Mouse (Mus musculus) midbrain, embryonic 10.5 days (tissue): ENCODE measurements around the gene Grb10. TPM values are rescaled to one million over a fixed set of nuclear protein-coding genes. Genes with fewer than 3 reads are reported as not detected.

Experiments used
- DNase-seq: peaks from one replicate; pipeline ENCODE4 v3.0.0-alpha.2; 2017; ENCODE audit warnings: low spot score
- H3K27ac ChIP-seq: fragments of 300-500 bp; sonication (generic); replicated peaks from 2 replicates; pipeline ENCODE4 v1.5.1; 2016; ENCODE audit warnings: mild to moderate bottlenecking
- H3K27me3 ChIP-seq: fragments of 300-500 bp; sonication (generic); 2 replicates; pipeline ENCODE4 v1.6.1; 2016; ENCODE audit warnings: low read depth, mild to moderate bottlenecking; ENCODE audit not compliant: poor library complexity, severe bottlenecking
- H3K36me3 ChIP-seq: fragments of 300-500 bp; sonication (generic); 2 replicates; pipeline ENCODE4 v1.6.1; 2016; ENCODE audit warnings: mild to moderate bottlenecking, moderate library complexity
- H3K4me1 ChIP-seq: fragments of 300-500 bp; sonication (generic); 2 replicates; pipeline ENCODE4 v1.6.1; 2016
- H3K4me3 ChIP-seq: fragments of 300-500 bp; sonication (generic); 2 replicates; pipeline ENCODE4 v1.5.1; 2016; ENCODE audit warnings: mild to moderate bottlenecking, moderate library complexity
- H3K9me3 ChIP-seq: fragments of 300-500 bp; sonication (generic); replicated peaks from 2 replicates; pipeline ENCODE4 v1.6.1; 2016; ENCODE audit warnings: mild to moderate bottlenecking
- WGBS: fragments of 180-500 bp; shearing (Covaris S2); methylation state at CpG from one replicate; pipeline ENCODE4 v1.1.7; 2016; 5-methylcytosine and 5-hydroxymethylcytosine counted together
- polyA plus RNA-seq: library from polyadenylated mRNA; unstranded; fragments of >200 nt; fragmentation: Nextera tagmentation; extraction: Ambion mirVana; gene quantifications from 2 replicates; pipeline ENCODE4 v1.2.1, GENCODE M21; 2016

Gene Grb10
- polyA plus RNA-seq, 1 experiment from 2014 or later = 441 TPM

DNA sequence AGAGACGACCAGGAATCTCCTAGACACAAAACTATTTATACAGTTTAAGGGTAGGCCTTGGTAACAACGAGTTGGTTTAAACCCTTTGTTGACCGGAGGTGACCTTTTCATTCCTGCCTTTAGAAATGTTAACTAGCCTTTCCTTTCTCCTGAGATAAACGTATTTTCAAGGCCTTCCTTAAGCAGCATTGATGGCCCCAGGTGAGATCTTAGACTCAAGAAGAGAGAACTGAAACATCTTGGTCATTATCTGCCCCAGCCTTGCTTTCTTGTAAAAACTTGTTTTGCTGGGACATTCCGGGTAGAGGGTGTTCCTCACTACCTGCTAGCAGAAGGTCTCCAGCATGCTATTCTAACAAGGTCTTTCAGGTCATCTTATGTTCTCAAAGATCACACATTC lies 133.5 kb downstream of the Grb10 start:
- H3K27ac ChIP-seq = no peak overlapping the region
- no peaks in the 10 kb centered on the region for H3K9me3 ChIP-seq
- 0 out of 2 replicates have a peak, but pooled peaks cover 3% of the 10 kb centered on the region for H3K4me1 ChIP-seq
- 69% methylated on average over 5 of the region's 5 CpGs for WGBS
- no peaks in the 10 kb centered on the region for H3K27me3 ChIP-seq
- no peak for DNase-seq
- H3K4me3 ChIP-seq = no peak overlapping the region
- no peaks in the 10 kb centered on the region for H3K36me3 ChIP-seq

DNA sequence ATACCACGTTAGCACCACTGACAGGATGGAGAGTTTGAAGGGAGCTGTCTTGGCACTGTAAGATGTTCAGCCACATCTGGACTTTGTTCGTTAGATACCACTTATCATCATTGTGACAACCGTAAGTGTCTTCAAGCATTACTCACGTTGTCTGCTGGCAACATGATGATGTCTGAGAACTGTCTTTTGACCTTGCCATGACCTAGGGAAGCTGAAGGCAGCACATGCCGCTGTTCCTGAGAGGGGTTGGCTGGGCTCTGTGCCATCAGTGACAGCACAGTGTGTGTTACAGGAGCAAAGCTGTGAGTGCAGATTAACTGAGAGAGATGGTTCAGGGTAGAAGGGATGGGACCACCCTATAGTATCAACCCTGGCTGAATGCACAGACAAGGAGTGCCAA lies 137.0 kb downstream of the Grb10 start:
- Histone ChIP-seq H3K27ac (peak overlapping the region; percentile 25; the same call in 1 of the 2 replicates), H3K36me3 (no peaks in the 10 kb centered on the region), H3K4me3 (no peak overlapping the region), H3K9me3 (no peaks in the 10 kb centered on the region), H3K4me1 (0 out of 2 replicates have a peak, but pooled peaks cover 6% of the 10 kb centered on the region), H3K27me3 (no peaks in the 10 kb centered on the region)
- DNase-seq = no peak
- WGBS = 89% methylated on average over 5 of the region's 5 CpGs

DNA sequence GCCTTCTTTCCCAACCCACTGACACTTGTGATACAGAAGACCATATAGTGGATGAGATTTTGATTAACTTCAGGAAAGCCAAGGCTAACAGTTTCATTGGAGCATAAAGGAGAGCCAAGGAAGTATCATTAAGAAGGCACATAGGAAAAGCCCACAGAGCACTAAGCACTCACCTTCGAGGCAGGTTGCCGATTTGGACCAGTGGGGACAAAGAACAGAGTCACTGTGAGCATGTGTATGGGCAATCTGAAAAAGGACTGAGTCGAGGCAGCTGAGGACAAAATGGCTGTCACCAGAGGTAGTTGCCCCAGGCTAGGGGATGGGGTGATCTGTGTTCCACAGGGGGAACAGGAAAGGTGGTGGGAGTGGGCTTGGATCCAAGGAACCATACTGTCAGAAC lies 140.0 kb downstream of the Grb10 start:
- Histone ChIP-seq H3K9me3 (no peaks in the 10 kb centered on the region), H3K36me3 (no peaks in the 10 kb centered on the region), H3K4me3 (no peak overlapping the region), H3K4me1 (0 out of 2 replicates have a peak, but pooled peaks cover 6% of the 10 kb centered on the region), H3K27me3 (no peaks in the 10 kb centered on the region), H3K27ac (no peak overlapping the region)
- no peak for DNase-seq
- WGBS = 86% methylated on average over 3 of the region's 3 CpGs

DNA sequence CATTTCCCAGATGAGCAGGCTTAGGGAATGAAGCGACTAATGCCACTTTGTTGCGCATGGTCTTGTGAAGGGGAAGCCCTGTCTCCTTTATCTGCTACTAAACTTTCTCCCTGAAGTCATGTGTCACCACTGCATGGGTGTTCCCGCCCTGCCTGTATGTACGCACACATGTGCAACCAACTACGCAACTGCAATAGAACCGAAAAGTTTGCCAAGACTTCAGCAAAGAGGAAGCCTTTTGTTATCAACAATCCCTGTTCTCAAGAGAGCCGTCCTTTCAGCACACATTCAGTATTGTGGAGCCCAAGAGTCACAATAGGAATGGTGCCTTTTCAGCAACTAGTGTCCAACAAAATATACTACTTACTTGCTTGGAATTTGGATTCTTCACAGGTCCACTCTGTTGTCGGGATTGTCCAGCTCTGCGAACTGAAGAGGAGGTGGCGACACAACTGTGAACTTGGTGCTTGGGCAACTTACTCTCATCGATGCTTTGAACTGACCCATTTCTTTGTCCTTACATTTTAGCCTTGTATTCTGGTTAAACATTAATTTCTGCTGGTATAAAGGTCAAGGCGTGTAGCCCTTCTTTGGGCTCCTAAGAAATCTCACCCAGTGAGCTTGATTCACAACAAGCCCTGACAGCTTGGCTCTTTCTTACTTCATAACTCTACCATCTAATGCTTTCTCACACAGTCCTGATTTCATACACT lies 140.7 kb downstream of the Grb10 start, which contains the start of gene Ddc:
Gene Ddc, minus strand, starts transcription at position 500 of the 713 bp plus-strand sequence.
- WGBS = 87% methylated on average over 12 of the region's 12 CpGs
- Histone ChIP-seq H3K4me1 (0 out of 2 replicates have a peak, but pooled peaks cover 9% of the 10 kb centered on the region), H3K27ac (no peak within 1 kb of the TSS), H3K36me3 (no peaks in the 10 kb centered on the region), H3K27me3 (no peaks in the 10 kb centered on the region), H3K4me3 (no peak within 1 kb of the TSS), H3K9me3 (no peaks in the 10 kb centered on the region)
- no peak for DNase-seq

DNA sequence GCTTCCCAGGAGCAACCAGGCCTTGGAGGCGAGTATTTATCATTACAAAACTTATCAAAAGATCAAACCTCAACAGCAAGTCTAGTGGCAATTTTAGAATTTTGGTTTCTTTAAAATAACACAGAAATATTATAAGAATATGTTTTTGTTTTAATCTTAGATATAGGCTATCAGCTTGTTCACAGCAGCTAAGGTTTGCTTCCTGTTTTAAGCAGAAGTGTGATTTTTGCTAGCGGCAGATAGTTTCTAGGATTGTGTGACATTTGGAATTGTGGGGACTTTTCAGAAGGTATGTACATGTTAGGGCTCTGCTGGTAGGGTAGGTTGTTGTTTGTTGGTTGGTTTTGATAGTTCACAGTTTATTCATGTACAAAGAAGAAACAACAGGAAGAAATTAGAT lies 143.0 kb downstream of the Grb10 start:
- no peak overlapping the region for H3K27ac ChIP-seq
- no peaks in the 10 kb centered on the region for H3K9me3 ChIP-seq
- H3K4me1 ChIP-seq = peaks cover 11% of the 10 kb centered on the region
- 88% methylated on average over 2 of the region's 2 CpGs for WGBS
- DNase-seq = no peak
- H3K36me3 ChIP-seq = no peaks in the 10 kb centered on the region
- H3K27me3 ChIP-seq = no peaks in the 10 kb centered on the region
- H3K4me3 ChIP-seq = no peak overlapping the region

DNA sequence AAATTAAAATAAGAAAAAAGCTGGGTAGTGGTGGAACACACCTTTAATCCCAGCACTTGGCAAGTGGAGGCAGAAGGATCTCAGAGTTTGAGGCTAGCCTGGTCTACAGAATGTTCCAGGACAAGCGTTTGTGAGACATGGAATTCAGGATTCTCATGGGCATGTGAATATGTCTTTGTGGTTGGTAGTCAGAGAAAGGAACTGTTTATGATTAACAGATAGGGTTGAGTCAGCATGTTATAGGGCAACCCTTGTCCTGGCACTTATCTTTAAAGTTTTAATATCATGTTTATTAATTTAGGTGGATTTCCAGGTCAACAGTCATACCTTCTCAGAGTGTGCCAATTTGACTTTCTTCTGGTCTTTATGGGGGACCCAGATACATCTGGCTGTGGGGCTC lies 144.7 kb downstream of the Grb10 start:
- DNase-seq = no peak
- no peaks in the 10 kb centered on the region for H3K27me3 ChIP-seq
- no peaks in the 10 kb centered on the region for H3K36me3 ChIP-seq
- H3K4me3 ChIP-seq = no peak overlapping the region
- WGBS = 87% methylated on average over 1 of the region's 1 CpGs
- peaks cover 27% of the 10 kb centered on the region for H3K4me1 ChIP-seq
- H3K27ac ChIP-seq = no peak overlapping the region
- no peaks in the 10 kb centered on the region for H3K9me3 ChIP-seq

DNA sequence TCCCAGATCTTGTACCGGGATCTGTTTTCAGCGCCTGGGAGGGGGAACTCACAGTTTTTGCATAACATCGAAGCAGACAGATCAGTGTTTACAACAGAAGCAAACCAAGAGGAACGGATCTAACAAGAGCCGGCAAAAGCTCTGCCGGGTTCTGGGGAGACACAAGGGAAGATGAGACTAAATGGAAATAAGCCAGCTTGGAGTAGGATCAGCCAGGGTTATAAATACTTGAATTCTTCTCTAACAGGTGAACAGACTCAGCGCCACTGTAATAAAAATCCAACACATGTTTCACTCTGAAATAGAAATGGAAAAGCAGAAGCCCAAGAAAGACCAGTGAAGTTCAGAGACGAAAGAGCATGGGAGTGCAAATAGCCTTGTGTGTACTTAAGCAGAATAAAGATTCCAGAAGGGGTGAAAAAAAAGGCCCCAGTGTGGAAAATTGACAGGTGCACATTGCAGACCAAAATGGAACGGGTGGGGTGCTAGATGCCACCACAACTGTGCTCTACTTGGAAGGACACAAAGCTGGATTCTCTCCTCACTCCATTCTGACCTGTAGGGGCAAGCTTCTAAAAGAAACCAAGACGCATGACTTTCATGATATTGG lies 145.4 kb downstream of the Grb10 start:
- 54% methylated on average over 10 of the region's 10 CpGs for WGBS
- Histone ChIP-seq H3K4me1 (peaks cover 32% of the 10 kb centered on the region), H3K36me3 (no peaks in the 10 kb centered on the region)

DNA sequence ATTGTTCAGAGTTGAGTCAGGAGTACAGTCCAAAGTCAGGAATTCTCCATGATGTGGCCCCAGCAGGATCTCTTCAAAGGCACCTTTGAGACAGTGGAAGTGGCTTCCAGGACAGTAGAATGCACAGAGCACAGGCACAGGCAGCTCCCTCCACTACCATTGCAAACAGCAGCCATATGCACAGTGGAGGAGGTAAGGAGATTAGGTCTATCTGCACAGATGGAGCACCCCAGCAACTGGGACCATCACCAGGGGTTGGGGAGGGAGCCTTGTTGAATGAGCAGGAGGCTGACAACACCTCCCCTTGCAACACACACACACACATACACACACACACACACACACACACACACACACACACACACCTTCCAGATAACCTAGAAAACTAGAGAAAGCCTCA lies 146.7 kb downstream of the Grb10 start:
- Histone ChIP-seq H3K4me1 (peaks cover 39% of the 10 kb centered on the region), H3K9me3 (no peaks in the 10 kb centered on the region), H3K4me3 (no peak overlapping the region), H3K27me3 (no peaks in the 10 kb centered on the region), H3K27ac (no peak overlapping the region; the same call in 1 of the 2 replicates), H3K36me3 (no peaks in the 10 kb centered on the region)
- DNase-seq = no peak

More for the DNA sequence above, 145.4 kb downstream of the Grb10 start:
- no peaks in the 10 kb centered on the region for H3K9me3 ChIP-seq
- no peaks in the 10 kb centered on the region for H3K27me3 ChIP-seq
- no peak overlapping the region for H3K27ac ChIP-seq
- no peak overlapping the region for H3K4me3 ChIP-seq
- DNase-seq = no peak

DNA sequence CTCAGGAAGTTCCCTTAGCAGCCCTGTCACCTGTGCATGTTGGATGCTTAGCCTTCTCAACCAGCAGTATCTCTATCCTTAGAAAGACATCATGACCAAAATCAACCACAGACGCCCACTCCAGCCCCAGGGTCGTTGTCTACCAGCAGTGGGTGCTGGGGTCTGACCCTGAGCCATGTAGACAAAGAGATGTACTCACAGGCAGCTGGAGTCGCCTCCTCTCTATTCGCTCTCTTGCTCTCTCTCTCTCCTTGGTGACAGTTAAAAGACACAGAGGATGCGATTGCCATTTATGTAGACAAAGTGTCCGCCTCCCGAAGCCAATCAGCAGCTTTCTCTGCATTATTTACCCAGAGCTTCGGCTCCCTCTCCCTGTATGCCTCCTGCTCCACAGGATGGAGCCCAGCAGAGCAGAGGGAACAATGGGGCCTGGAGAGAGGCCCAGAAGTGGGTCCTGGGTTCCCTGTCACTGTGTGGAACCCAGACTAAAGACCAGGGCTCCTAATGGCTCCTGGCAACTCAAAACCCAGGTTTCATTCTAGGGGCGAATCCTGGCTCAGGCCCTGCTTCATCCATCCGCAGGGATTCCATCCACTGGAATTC lies 148.2 kb downstream of the Grb10 start:
- Histone ChIP-seq H3K9me3 (no peaks in the 10 kb centered on the region), H3K4me3 (no peak overlapping the region), H3K27me3 (no peaks in the 10 kb centered on the region), H3K27ac (peak overlapping the region; percentile 58), H3K36me3 (no peaks in the 10 kb centered on the region), H3K4me1 (peaks cover 55% of the 10 kb centered on the region)
- no peak for DNase-seq
- 57% methylated on average over 10 of the region's 10 CpGs for WGBS

DNA sequence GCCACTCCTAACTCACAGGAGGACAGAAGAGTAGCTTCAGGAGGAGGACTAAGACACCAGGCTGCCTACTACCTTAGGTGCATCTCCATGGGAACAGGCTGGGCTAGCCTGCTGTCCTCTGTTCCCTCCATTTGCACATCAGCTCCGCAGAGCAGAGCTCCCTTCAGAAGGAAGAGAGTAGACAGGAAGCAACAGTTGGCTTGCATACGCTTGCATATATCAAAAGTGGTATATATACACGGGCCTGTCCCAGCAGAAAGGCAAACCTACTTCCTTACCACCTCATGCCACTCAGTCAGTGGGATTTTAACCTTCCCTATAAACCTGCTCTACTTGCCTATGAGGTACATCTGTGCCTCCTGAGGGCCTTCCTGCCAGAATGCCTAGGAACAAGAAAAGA lies 149.8 kb downstream of the Grb10 start:
- no peaks in the 10 kb centered on the region for H3K36me3 ChIP-seq
- no peaks in the 10 kb centered on the region for H3K9me3 ChIP-seq
- H3K27me3 ChIP-seq = no peaks in the 10 kb centered on the region
- no peak overlapping the region for H3K4me3 ChIP-seq
- peaks cover 68% of the 10 kb centered on the region for H3K4me1 ChIP-seq
- 91% methylated on average over 3 of the region's 3 CpGs for WGBS
- no peak overlapping the region; the same call in 1 of the 2 replicates for H3K27ac ChIP-seq
- no peak for DNase-seq

DNA sequence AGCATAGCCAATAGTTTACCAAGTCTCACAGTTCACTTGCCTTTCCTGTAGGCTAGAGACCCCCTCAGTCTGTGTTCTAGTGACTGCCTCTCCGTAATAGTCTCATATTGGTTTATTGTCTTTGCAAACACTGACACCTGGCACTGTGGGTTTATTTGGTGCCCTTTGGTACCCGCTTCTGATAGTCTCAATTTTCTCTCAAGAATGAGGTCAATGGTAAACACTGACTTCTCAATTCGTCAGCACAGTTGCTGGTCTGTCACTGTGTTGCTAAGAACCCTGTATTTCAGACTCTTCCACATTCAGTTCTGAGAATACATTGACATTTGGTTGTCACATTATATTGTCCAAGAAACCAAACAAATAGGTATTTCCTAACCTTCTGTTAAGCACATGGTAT lies 150.4 kb downstream of the Grb10 start:
- WGBS = 73% methylated on average over 3 of the region's 3 CpGs
- H3K9me3 ChIP-seq = no peaks in the 10 kb centered on the region

DNA sequence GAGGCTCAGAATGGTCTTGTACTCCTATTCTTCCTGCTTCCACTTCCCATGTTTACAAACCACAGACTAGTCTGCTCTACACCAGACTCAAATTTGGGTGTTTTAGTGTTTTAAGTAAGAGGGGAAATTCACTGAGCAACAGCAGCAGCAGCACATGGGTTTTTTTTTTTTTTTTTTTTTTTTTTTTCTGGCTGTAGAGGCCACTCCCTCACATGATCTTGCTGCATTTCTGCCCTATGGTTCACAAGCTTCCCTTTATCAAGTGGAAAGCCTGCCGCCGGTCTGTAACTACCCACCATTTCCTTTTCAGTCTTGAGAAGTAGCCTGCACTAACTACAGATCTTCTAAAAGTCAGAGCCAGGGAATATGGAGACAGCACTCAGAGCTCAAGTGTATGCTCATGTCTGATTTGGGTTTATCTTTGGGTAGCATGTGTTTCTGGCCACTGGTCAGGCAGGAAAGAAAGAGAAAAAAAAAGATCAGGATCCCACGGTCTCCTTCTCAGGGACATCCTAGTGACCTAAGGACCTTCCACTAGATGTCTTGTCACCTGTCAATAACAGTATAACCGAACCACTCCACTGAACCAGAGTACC lies 152.0 kb downstream of the Grb10 start:
- H3K27ac ChIP-seq = peak overlapping the region; percentile 33
- DNase-seq = no peak
- H3K9me3 ChIP-seq = no peaks in the 10 kb centered on the region
- no peaks in the 10 kb centered on the region for H3K27me3 ChIP-seq
- no peak overlapping the region for H3K4me3 ChIP-seq
- H3K4me1 ChIP-seq = peaks cover 81% of the 10 kb centered on the region
- H3K36me3 ChIP-seq = no peaks in the 10 kb centered on the region
- 65% methylated on average over 4 of the region's 4 CpGs for whole genome bisulfite sequencing

More for the DNA sequence above, 150.4 kb downstream of the Grb10 start:
- Histone ChIP-seq H3K4me3 (no peak overlapping the region), H3K36me3 (no peaks in the 10 kb centered on the region), H3K27ac (no peak overlapping the region), H3K4me1 (peaks cover 69% of the 10 kb centered on the region), H3K27me3 (no peaks in the 10 kb centered on the region)
- no peak for DNase-seq

DNA sequence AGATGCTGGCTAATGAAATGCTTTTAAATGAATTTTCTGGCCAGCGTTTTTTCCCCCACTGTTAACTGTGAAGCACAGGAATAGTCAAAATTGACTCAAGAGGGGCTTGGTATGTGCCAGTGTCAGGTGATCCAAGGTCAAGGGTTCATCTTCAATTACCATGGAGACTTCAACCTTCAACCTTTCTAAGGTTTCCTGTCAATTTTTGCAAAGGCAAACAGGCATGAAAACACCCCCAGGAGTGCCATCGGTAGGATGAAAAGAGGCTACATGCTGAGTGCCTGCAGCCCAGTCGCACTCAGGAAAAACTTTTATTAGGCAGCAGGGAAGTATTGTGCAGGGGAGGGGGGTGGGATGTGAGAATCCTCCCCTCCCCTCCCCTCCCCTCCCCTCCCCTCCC lies 152.6 kb downstream of the Grb10 start:
- peak; percentile 39 for DNase-seq
- H3K27ac ChIP-seq = peak overlapping the region; percentile 69
- H3K9me3 ChIP-seq = no peaks in the 10 kb centered on the region
- no peaks in the 10 kb centered on the region for H3K27me3 ChIP-seq
- H3K4me1 ChIP-seq = peaks cover 87% of the 10 kb centered on the region
- 8% methylated on average over 3 of the region's 3 CpGs for WGBS
- H3K4me3 ChIP-seq = no peak overlapping the region
- H3K36me3 ChIP-seq = no peaks in the 10 kb centered on the region
